Mouse (Mus musculus): ENCODE results near the gene Fen1.

GRCm38 (mm10) chr19:10174956-10175355 lies 29.0 kb downstream of the Fen1 start:
- no peak for TF ChIP-seq CTCF (IDR thresholded peaks at IDR 0.05; ENCODE audit: low read depth, low read length)
- no peak for TF ChIP-seq POLR2A (IDR thresholded peaks at IDR 0.05; ENCODE audit: borderline replicate concordance, low read depth, low read length)

All from bone marrow macrophage, adult 2 months (primary cell).